Mouse (Mus musculus) heart, adult 2 months (tissue): ENCODE measurements around the gene Cyp2u1.

Experiments
- CTCF ChIP-seq: fragments of 200-600 bp; IDR thresholded peaks from 2 replicates; pipeline ENCODE4 v1.8.1; 2022; ENCODE audit warnings: antibody characterized with exemption, mild to moderate bottlenecking, moderate library complexity
- EP300 ChIP-seq: fragments of 200-500 bp; IDR thresholded peaks from 2 replicates; pipeline ENCODE4 v1.6.1; 2011; ENCODE audit warnings: low read depth, low read length, control low read depth; ENCODE audit not compliant: insufficient read depth
- POLR2A ChIP-seq: fragments of 200-500 bp; IDR thresholded peaks from 2 replicates; pipeline ENCODE4 v1.6.1; 2011; ENCODE audit warnings: mild to moderate bottlenecking, low read depth, low read length, control low read depth; ENCODE audit not compliant: insufficient read depth

DNA sequence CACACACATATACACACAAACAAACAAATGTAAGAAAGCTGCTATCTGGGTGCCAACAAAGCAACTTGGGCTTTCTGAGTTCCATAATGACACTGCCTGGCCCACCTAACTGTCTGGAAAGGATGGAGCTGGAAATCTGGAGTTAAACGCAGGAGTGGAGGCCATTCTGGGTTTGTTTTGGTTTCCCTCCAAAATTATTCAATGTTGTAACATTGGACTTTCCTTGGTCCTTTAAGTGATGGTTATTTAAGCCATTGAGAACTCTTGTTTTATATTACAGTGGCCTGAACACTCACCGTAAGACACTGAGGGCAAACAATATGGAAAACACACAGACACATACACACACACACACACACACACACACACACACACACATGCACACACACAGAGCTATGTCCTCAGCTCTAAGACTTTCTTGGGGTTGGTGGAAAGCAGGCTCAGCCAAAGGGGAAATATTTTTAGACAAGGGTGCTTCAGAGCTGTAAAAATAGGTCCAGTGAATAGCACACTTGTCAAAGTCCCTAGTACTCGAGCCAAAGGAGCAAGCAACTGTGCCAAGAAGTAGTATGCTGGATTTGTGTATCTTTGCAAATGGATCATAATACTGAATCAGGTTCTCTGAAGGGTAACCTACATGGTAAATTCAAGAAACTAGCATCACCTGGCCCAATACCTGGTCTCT is 36.5 kb downstream of the Cyp2u1 start:
- TF ChIP-seq CTCF (no peak), EP300 (no peak), POLR2A (no peak)
